In the genomic region with DNA sequence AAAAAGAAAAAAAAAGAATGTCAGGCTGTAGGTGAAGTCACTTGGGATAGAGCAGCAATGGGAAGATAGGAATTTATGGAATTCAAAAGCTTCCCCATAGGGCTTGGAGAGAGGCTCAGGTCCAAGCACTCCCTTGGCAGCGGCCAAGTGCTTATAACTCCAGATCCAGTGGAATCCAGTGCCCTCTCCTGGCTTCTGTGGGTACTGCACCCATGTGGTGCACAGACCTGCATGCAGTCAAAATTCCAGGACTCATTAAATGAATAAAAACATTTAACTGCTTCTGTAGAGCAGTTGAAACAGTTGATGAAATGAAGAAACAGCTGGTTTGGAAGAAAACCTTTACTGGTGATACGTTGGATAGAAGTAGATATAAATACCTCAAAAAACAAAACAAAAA, we compare ENCODE assay signal across 10 mouse cellular contexts.
DNase-seq lines count a peak whose midpoint lies in the region; ATAC-seq and TF ChIP-seq lines count a peak whose summit lies in the region.
"Had no signal": no experiment of that assay in that cellular context is flagged by ENCODE, and none has a peak within 500 bp of the region (broad histone marks: within the 10 kb centered on the region; RNA-seq: fewer than 3 reads in every experiment).

No protein-coding gene starts in this region.

- peak; percentile 57 for TF ChIP-seq CTCF in liver, adult 2 months (IDR thresholded peaks at IDR 0.05; ENCODE audit: low read depth, low read length)
- TF ChIP-seq CTCF in small intestine, adult 2 months (IDR thresholded peaks at IDR 0.05; ENCODE audit: extremely low read depth, insufficient read length, insufficient replicate concordance, low read depth, low read length), result peak; percentile 34; the same call in 1 of the 2 replicates

- H3K27ac ChIP-seq in embryonic facial prominence, embryonic 11.5 days (replicated peaks; ENCODE audit: low read depth, low read length), result no peak overlapping the region
- H3K27ac ChIP-seq in embryonic facial prominence, embryonic 10.5 days (replicated peaks), result no peak overlapping the region
- no peak overlapping the region for H3K27ac ChIP-seq in liver, adult 2 months (replicated peaks; ENCODE audit: insufficient read depth, low read depth, low read length)
- no peak overlapping the region for H3K27ac ChIP-seq in liver, embryonic 12.5 days
- H3K27ac ChIP-seq in small intestine, adult 2 months (ENCODE audit: insufficient read depth, low read depth, low read length), result no peak overlapping the region
- H3K27ac ChIP-seq: forebrain, embryonic 15.5 days; liver, embryonic 13.5 days had no signal

- WGBS in embryonic facial prominence, embryonic 11.5 days, result 87% methylated on average over 2 of the region's 2 CpGs
- WGBS in embryonic facial prominence, embryonic 10.5 days, result 86% methylated on average over 2 of the region's 2 CpGs
- 84% methylated on average over 2 of the region's 2 CpGs for whole genome bisulfite sequencing in liver, adult 2 months
- WGBS in liver, embryonic 12.5 days (ENCODE audit: insufficient replicate concordance), result 70% methylated on average over 2 of the region's 2 CpGs
- WGBS in small intestine, adult 2 months, result 86% methylated on average over 2 of the region's 2 CpGs

- H3K36me3 ChIP-seq in embryonic facial prominence, embryonic 11.5 days (replicated peaks; ENCODE audit: control insufficient read depth, insufficient read depth, low read depth, low read length), result no peaks in the 10 kb centered on the region
- H3K36me3 ChIP-seq in embryonic facial prominence, embryonic 10.5 days (replicated peaks), result no peaks in the 10 kb centered on the region
- H3K36me3 ChIP-seq in liver, adult 2 months (ENCODE audit: control insufficient read depth, insufficient read depth, low read length), result no peaks in the 10 kb centered on the region
- no peaks in the 10 kb centered on the region for H3K36me3 ChIP-seq in liver, embryonic 12.5 days
- no peaks in the 10 kb centered on the region for H3K36me3 ChIP-seq in small intestine, adult 2 months (ENCODE audit: control insufficient read depth, insufficient read depth, low read length)
- H3K36me3 ChIP-seq: forebrain, embryonic 15.5 days; liver, embryonic 13.5 days had no signal

- no peaks in the 10 kb centered on the region for H3K9me3 ChIP-seq in embryonic facial prominence, embryonic 11.5 days (replicated peaks; ENCODE audit: control insufficient read depth, low read length)
- H3K9me3 ChIP-seq in embryonic facial prominence, embryonic 10.5 days, result no peaks in the 10 kb centered on the region
- no peaks in the 10 kb centered on the region for H3K9me3 ChIP-seq in liver, embryonic 12.5 days (replicated peaks)
- H3K9me3 ChIP-seq: forebrain, embryonic 15.5 days had no signal

- no peak for TF ChIP-seq POLR2A in liver, adult 2 months (IDR thresholded peaks at IDR 0.05; ENCODE audit: extremely low read depth, insufficient read depth, low read length)
- TF ChIP-seq POLR2A in small intestine, adult 2 months (IDR thresholded peaks at IDR 0.05; ENCODE audit: low read depth, low read length), result no peak

- no peaks in the 10 kb centered on the region for H3K79me2 ChIP-seq in liver, adult 2 months (ENCODE audit: control insufficient read depth, insufficient read depth, low read length)

- H3K9ac ChIP-seq in embryonic facial prominence, embryonic 11.5 days (replicated peaks; ENCODE audit: low read length), result no peak overlapping the region
- no peak overlapping the region for H3K9ac ChIP-seq in liver, adult 2 months (ENCODE audit: low read depth, low read length)
- H3K9ac ChIP-seq in liver, embryonic 12.5 days, result no peak overlapping the region
- H3K9ac ChIP-seq: forebrain, embryonic 15.5 days; liver, embryonic 13.5 days had no signal

- H3K27me3 ChIP-seq in embryonic facial prominence, embryonic 11.5 days (ENCODE audit: control insufficient read depth, insufficient read depth, low read length), result no peaks in the 10 kb centered on the region
- no peaks in the 10 kb centered on the region for H3K27me3 ChIP-seq in embryonic facial prominence, embryonic 10.5 days (replicated peaks; ENCODE audit: low read depth, poor library complexity, severe bottlenecking)
- H3K27me3 ChIP-seq in liver, adult 2 months (ENCODE audit: control insufficient read depth, insufficient read depth, low read length), result no peaks in the 10 kb centered on the region
- no peaks in the 10 kb centered on the region for H3K27me3 ChIP-seq in liver, embryonic 12.5 days (replicated peaks)
- H3K27me3 ChIP-seq in small intestine, adult 2 months (ENCODE audit: control insufficient read depth, insufficient read depth, low read length), result no peaks in the 10 kb centered on the region
- H3K27me3 ChIP-seq: forebrain, embryonic 15.5 days; liver, embryonic 13.5 days had no signal

- peak; percentile 24 for DNase-seq in embryonic facial prominence, embryonic 11.5 days (ENCODE audit: low spot score)
- no peak for DNase-seq in embryonic facial prominence, embryonic 10.5 days (ENCODE audit: low spot score)
- DNase-seq in liver, adult 2 months (ENCODE audit: extremely low read depth, low read depth, low spot score), result peak; percentile 15
- DNase-seq in ES-CJ7 (ENCODE audit: low read depth, low spot score), result peak; percentile 78
- no peak for DNase-seq in neural tube, embryonic 10.5 days (ENCODE audit: extremely low spot score, low spot score)
- no peak for DNase-seq in ovary, postnatal 10 days (ENCODE audit: low spot score)
- DNase-seq: liver, embryonic 13.5 days had no signal

- no peaks in the 10 kb centered on the region for H3K4me1 ChIP-seq in embryonic facial prominence, embryonic 11.5 days (ENCODE audit: control insufficient read depth, insufficient read depth, low read length)
- H3K4me1 ChIP-seq in embryonic facial prominence, embryonic 10.5 days, result no peaks in the 10 kb centered on the region
- no peaks in the 10 kb centered on the region for H3K4me1 ChIP-seq in liver, adult 2 months (ENCODE audit: control insufficient read depth, insufficient read depth, low read length)
- no peaks in the 10 kb centered on the region for H3K4me1 ChIP-seq in liver, embryonic 12.5 days
- H3K4me1 ChIP-seq in small intestine, adult 2 months (ENCODE audit: control insufficient read depth, insufficient read depth, insufficient read length, low read length), result no peaks in the 10 kb centered on the region
- H3K4me1 ChIP-seq: liver, embryonic 13.5 days had no signal

- no peak for ATAC-seq in embryonic facial prominence, embryonic 11.5 days (replicated peaks; ENCODE audit: insufficient number of reproducible peaks, low FRiP score, low TSS enrichment, low read depth)
- no peak for ATAC-seq in liver, embryonic 12.5 days
- ATAC-seq: forebrain, embryonic 15.5 days had no signal

- H3K4me2 ChIP-seq in embryonic facial prominence, embryonic 11.5 days (ENCODE audit: low read depth, low read length), result no peak overlapping the region
- H3K4me2 ChIP-seq in liver, embryonic 12.5 days, result no peak overlapping the region
- H3K4me2 ChIP-seq: forebrain, embryonic 15.5 days; liver, embryonic 13.5 days had no signal

- H3K4me3 ChIP-seq in embryonic facial prominence, embryonic 11.5 days (ENCODE audit: low read depth, low read length), result no peak overlapping the region
- no peak overlapping the region for H3K4me3 ChIP-seq in embryonic facial prominence, embryonic 10.5 days
- H3K4me3 ChIP-seq in liver, adult 2 months (ENCODE audit: insufficient read depth, low read depth, low read length), result no peak overlapping the region
- H3K4me3 ChIP-seq in liver, embryonic 12.5 days, result no peak overlapping the region
- H3K4me3 ChIP-seq in small intestine, adult 2 months (ENCODE audit: low read depth, low read length), result no peak overlapping the region
- H3K4me3 ChIP-seq: forebrain, embryonic 15.5 days; liver, embryonic 13.5 days had no signal

Comparison
In these comparisons a context has a peak if more than half of its experiments do, and no peak if none do; other contexts are left out.
1. DNase-seq: peak in embryonic facial prominence, embryonic 11.5 days (single experiment), liver, adult 2 months (single experiment) and ES-CJ7 (single experiment); none in embryonic facial prominence, embryonic 10.5 days (single experiment), neural tube, embryonic 10.5 days (single experiment) and ovary, postnatal 10 days (single experiment).